Mouse (Mus musculus) erythroblast, embryonic 14.5 days (primary cell): ENCODE data around the gene Pgm1. TPM values are rescaled to one million over a fixed set of nuclear protein-coding genes. Genes with fewer than 3 reads are reported as not detected.

Experiments used
- H3K27me3 ChIP-seq: 2 replicates; pipeline ENCODE4 v1.6.1; 2012; ENCODE audit warnings: inconsistent platforms; ENCODE audit not compliant: control insufficient read depth
- H3K36me3 ChIP-seq: 2 replicates; pipeline ENCODE4 v1.6.1; 2012; ENCODE audit warnings: mild to moderate bottlenecking, inconsistent platforms; ENCODE audit not compliant: control insufficient read depth
- H3K4me1 ChIP-seq: 2 replicates; pipeline ENCODE4 v1.6.1; 2012; ENCODE audit warnings: inconsistent platforms; ENCODE audit not compliant: control insufficient read depth
- H3K4me3 ChIP-seq: replicated peaks from 2 replicates; pipeline ENCODE3; 2012; ENCODE audit warnings: moderate library complexity, mild to moderate bottlenecking, inconsistent platforms
- H3K9me3 ChIP-seq: 2 replicates; pipeline ENCODE4 v1.6.1; 2012; ENCODE audit warnings: low read length, inconsistent platforms, mixed read lengths; ENCODE audit not compliant: control insufficient read depth
- GATA1 ChIP-seq: IDR thresholded peaks from 2 replicates; pipeline ENCODE4 v1.6.1; 2012; ENCODE audit warnings: low read length, inconsistent platforms, mixed read lengths
- TAL1 ChIP-seq: IDR thresholded peaks from 3 replicates; pipeline ENCODE4 v1.6.1; 2012; ENCODE audit warnings: low read length, inconsistent platforms, mixed read lengths
- polyA plus RNA-seq: library from polyadenylated mRNA; stranded (reverse); fragments of >175 nt; gene quantifications from 2 replicates; pipeline ENCODE4 v1.2.3, GENCODE M21; 2012

Gene Pgm1
- polyA plus RNA-seq, 1 experiment: 0.05 TPM

DNA sequence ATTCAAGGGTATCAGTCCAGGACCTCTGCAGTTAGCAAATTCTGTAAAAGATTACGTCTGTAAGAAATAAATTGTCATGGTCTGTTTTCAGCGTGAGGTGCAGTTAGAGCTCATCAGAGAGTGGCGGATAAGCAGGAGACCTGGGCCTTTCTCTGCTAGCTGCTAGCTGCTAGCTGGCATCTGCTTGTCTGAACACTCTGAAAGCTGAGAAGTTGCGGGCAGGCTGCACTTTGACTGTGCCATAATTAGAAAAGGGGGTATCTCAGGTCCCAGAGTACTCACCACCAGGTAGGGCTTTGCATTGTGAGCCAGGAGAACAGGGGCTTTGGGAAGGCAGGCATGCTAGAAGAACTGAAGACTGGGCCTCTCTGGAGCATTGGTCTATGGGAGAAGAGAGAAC is 2.6 kb downstream of the Pgm1 start:
- Histone ChIP-seq H3K4me1 (peaks cover 25% of the 10 kb centered on the region), H3K4me3 (no peak overlapping the region), H3K9me3 (no peaks in the 10 kb centered on the region), H3K36me3 (no peaks in the 10 kb centered on the region), H3K27me3 (peaks cover 13% of the 10 kb centered on the region)
- no peak for TF ChIP-seq TAL1
- TF ChIP-seq GATA1: no peak

DNA sequence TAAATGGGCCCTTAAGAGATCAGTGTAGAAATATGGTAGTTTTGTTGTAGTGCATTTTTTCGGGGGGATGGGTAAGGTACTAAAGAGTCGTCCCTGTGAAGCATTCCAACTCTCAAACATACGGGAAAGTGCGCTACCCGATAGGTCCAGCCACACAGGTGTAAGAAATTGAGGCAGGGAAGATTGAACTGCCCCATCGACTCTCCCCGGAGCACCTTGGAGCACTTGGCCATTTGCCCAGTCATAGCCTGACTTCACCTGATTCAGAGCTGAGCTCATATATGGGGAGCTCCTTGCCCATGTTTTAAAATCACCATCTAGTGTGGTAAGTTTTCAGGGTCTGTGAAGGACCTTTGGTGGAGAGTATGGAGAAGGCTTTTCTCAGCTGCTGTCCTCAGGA is 5.6 kb downstream of the Pgm1 start:
- TF ChIP-seq GATA1 (no peak), TAL1 (no peak)
- peaks cover 2% of the 10 kb centered on the region for H3K27me3 ChIP-seq
- no peaks in the 10 kb centered on the region for H3K36me3 ChIP-seq
- H3K4me1 ChIP-seq: peaks cover 9% of the 10 kb centered on the region
- H3K9me3 ChIP-seq: no peaks in the 10 kb centered on the region
- H3K4me3 ChIP-seq: no peak overlapping the region

DNA sequence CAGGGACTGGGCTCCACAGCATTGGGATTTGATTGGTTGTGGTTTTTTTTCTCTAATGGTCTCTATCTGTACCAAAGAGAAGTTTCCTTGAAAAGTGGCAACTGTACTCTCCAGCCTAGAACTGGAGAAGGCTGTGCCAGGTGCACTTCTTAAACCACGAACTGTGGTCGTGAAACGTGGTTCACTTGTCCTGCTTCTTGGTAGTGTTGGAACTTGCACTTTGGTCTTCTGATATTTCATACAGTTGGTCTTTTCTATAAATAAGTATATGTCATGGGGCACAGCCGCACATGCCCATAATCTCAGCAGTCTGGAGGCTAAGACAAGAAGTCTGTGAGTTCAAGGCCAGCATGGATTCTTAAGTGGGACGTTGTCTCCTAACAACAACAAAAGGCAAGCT is 7.1 kb downstream of the Pgm1 start:
- H3K9me3 ChIP-seq: no peaks in the 10 kb centered on the region
- no peak for TF ChIP-seq GATA1
- no peaks in the 10 kb centered on the region for H3K27me3 ChIP-seq
- H3K4me3 ChIP-seq: no peak overlapping the region
- peaks cover under 1% of the 10 kb centered on the region for H3K4me1 ChIP-seq
- no peaks in the 10 kb centered on the region for H3K36me3 ChIP-seq

DNA sequence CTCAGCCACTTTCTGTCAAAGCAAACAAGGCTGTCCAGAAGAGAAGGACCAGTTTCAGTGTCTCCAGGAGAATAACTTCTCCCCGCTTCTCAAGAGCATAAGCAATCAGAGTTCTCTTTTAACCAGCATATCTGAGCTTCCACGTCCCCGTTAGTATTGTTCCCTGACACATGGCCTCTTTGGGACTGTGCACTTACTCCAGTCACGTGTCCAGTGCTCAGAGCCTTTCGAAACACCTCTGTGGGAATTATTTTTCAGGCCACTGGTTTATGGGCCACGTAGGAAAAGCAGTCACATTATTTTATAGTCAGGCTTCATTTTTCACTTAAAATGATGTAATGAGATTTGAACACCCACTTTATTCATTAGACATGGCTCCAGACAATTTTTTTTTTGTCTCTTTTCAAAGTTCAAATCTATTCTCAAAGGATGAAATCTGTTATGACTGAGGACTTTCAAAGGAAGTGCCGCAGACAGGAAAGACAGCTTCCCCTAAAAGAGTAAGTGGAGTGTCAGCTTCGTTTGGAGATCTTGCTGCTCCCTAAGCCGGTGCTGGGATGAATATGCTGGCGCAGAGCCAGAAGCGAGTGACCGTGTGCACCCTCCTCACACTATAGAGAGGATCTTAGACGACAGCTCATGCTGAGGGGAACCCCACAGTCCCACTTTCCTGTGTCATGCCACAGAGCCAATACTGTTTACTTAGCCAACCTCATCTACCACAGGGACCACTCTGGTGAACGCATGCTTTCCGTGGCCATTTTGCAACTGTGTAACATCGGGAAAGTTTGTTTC is 10.7 kb downstream of the Pgm1 start:
- Histone ChIP-seq H3K4me1 (no peaks in the 10 kb centered on the region), H3K36me3 (no peaks in the 10 kb centered on the region)
- TF ChIP-seq GATA1: no peak
- TF ChIP-seq TAL1: no peak

DNA sequence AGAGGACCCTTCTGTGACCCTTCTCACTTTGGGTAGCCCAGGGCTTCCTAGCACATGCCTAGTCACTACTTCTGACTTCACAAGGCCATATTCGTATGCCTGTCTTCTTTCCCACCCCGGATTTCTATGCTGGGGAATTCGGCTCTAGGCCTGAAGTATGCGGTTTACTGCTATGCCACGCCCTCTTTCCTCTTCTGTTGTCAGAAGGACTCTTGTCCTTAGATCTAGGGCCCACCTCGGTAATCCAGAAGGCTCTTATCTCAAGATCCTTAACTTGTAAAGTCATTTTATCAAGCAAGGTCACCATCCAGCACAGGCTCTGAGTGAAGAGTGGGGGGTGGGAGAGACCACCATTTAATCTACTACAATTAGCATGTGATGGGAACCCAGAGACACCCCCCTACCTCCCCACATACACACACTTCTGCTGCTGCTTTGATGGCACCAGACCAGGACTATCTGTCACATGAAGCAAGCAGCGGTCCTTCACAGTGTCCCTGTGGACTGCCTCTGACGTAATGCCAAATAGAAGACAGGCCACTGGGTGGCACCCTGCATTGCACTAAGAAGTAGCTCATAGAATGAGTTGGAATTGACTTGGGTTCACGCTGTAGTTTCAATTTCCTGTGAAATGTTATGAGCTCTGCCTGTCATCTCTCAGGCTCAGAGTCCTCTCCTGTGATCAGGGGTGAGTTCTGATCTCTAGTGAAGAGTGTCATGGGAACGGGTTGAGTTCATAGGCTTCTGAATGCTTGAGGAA is 12.6 kb downstream of the Pgm1 start:
- Histone ChIP-seq H3K4me1 (no peaks in the 10 kb centered on the region), H3K27me3 (no peaks in the 10 kb centered on the region), H3K4me3 (no peak overlapping the region), H3K36me3 (no peaks in the 10 kb centered on the region), H3K9me3 (no peaks in the 10 kb centered on the region)
- TF ChIP-seq GATA1 (no peak), TAL1 (no peak)

More for the DNA sequence above, 10.7 kb downstream of the Pgm1 start:
- Histone ChIP-seq H3K27me3 (no peaks in the 10 kb centered on the region), H3K9me3 (no peaks in the 10 kb centered on the region), H3K4me3 (no peak overlapping the region)

DNA sequence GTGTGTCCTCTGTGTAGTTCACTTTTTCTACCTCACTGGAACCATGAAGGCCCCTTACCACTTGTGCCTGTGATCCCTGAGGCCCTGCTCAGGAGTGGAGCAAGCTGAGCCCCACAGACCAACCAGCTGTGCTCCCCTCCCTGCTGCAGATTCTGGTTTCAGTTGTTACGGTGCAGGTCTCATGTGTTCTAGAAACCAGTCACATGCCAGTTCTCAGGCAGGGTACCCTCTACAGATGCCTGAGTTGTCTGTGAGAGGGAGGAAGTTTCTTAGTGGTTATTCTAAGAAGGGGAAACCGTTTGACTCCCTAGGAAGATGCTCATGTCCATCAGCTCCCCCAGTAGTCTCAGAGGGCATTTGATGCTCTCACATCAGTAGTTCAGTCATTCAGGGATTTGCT is 15.4 kb downstream of the Pgm1 start:
- Histone ChIP-seq H3K36me3 (no peaks in the 10 kb centered on the region), H3K4me1 (no peaks in the 10 kb centered on the region)

DNA sequence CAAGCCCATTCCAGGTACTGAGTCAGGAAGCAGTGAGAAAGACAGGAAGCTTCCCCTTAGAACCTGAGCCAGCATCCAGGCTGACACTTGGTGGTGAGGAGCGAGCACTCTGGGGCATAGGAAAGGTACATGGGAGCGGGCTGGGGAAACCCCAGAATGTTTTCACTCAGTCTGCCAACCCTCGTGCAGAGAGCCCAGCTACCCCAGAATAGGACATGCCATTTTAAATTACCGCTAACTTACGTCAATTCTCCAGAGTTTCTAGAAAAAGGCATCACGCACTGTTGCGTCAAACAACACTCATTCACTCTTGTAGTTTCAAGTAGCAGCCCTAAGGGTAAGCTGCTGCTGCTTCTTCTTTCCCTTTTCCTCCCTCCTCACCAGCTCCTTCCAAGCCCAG is 15.8 kb downstream of the Pgm1 start:
- Histone ChIP-seq H3K4me1 (no peaks in the 10 kb centered on the region), H3K36me3 (no peaks in the 10 kb centered on the region), H3K4me3 (no peak overlapping the region), H3K27me3 (no peaks in the 10 kb centered on the region), H3K9me3 (no peaks in the 10 kb centered on the region)
- TF ChIP-seq TAL1: no peak
- TF ChIP-seq GATA1: no peak

More for the DNA sequence above, 15.4 kb downstream of the Pgm1 start:
- no peak overlapping the region for H3K4me3 ChIP-seq
- no peaks in the 10 kb centered on the region for H3K9me3 ChIP-seq
- no peaks in the 10 kb centered on the region for H3K27me3 ChIP-seq
- TF ChIP-seq GATA1: no peak
- no peak for TF ChIP-seq TAL1

DNA sequence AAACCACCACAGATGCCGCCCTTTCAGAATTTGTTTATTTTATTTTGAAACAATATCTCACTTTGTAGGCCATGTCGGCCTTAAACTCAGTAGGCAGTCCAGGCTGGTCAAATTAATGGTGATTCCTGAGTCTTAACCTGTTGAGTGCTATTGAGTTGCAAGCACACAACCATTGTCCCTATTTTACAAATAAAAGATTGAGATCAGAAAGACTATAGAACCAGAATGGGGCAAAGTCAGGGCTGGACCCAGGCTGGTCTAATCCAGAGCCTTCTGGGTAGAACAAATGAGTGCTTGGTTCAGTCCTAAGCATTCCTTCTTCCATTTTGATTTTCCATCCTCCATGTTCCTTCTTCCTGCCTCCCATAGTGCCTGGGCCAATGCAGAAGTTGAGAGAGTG is 17.3 kb downstream of the Pgm1 start:
- H3K4me1 ChIP-seq: no peaks in the 10 kb centered on the region
- no peaks in the 10 kb centered on the region for H3K27me3 ChIP-seq
- no peak for TF ChIP-seq TAL1
- TF ChIP-seq GATA1: no peak
- no peak overlapping the region for H3K4me3 ChIP-seq
- no peaks in the 10 kb centered on the region for H3K9me3 ChIP-seq
- H3K36me3 ChIP-seq: no peaks in the 10 kb centered on the region

DNA sequence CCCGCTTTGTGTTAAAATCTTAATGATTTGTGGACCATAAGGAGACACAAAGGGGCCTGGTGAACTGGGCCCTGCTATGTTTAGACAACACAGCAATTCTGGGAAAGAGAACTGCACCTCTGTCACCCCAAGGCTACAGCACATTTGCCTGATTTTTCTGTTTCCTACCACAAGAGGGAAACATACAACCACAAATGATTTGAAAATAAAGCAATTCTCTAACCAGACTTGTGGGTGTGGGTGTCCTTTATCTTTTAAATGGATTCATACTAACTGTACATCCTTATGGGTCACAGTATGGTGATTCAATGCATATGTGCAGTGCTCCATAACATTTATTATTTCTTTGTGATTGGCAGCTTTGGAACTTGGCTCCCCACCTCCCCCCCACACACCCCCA is 18.0 kb downstream of the Pgm1 start:
- H3K9me3 ChIP-seq: no peaks in the 10 kb centered on the region
- TF ChIP-seq GATA1 (no peak), TAL1 (no peak)
- H3K36me3 ChIP-seq: no peaks in the 10 kb centered on the region
- H3K4me1 ChIP-seq: no peaks in the 10 kb centered on the region
- no peaks in the 10 kb centered on the region for H3K27me3 ChIP-seq
- no peak overlapping the region for H3K4me3 ChIP-seq

DNA sequence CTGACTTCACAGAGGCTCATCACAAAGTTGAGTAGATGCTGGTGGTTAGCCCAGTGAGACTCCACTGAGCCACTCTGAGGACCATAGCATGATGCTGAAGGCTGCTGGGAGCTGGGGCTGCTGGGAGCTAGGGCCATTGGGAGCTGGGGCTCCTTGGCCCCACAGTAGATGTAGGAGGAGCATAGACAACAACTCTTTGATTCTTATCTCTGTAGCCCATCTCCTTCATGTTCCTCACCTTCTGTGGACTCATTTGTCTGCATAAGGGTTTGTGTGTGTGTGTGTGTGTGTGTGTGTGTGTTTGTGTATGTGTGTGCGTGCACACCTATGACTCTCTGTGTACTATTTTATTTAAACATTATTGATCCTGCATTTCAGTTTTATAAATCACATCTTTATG is 18.7 kb downstream of the Pgm1 start:
- Histone ChIP-seq H3K36me3 (no peaks in the 10 kb centered on the region), H3K9me3 (no peaks in the 10 kb centered on the region), H3K4me3 (no peak overlapping the region), H3K27me3 (no peaks in the 10 kb centered on the region), H3K4me1 (no peaks in the 10 kb centered on the region)
- TF ChIP-seq TAL1: no peak
- peak; percentile 79 for TF ChIP-seq GATA1
